Mouse (Mus musculus) layer of hippocampus, postnatal 14 days (tissue): ENCODE results near the gene Mob3c. TPM values are rescaled to one million over a fixed set of nuclear protein-coding genes. Genes with fewer than 3 reads are reported as not detected.

ENCODE experiments used
- DNase-seq, 2 experiments: peaks; one replicate each; pipeline ENCODE4 v3.0.0; 2021 to 2022; ENCODE audit warnings: low spot score in 2 of 2, mixed read lengths in 1 of 2
- total RNA-seq, 2 experiments: library from RNA; stranded (reverse); gene quantifications; 2 replicates each; pipeline ENCODE4 v1.2.3; 2021

Gene Mob3c
- total RNA-seq, 2 experiments from 2014 or later = 3.9 TPM

DNA sequence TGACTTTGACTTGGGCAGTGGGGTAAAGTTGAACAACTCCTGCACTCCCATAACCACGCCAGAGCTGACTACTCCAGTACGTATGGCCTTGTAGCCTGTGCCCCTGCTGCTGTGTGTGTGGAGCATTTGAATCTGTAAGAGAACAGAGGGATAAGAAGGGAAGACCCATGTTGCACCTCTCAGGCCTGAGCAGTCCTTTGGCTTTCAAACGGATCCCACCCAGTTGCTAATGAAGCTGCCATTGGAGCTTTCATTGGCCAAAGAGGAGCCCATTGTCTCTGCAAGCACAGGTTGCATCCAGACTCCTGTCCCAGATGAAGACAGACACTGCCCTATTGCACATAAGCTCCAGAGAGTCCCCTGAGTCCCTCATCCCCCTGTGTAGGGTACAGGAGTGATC lies 45.3 kb downstream of the Mob3c start:
- no peak for DNase-seq

- no peak for DNase-seq
These were observed 50.4 kb downstream of the Mob3c start for GRCm38 (mm10) chr4:115878216-115878678.

- DNase-seq = no peak
These were observed 50.9 kb downstream of the Mob3c start for GRCm38 (mm10) chr4:115878828-115879227.

- peak; percentile 19 to 57 for DNase-seq
These were observed 53.3 kb downstream of the Mob3c start for GRCm38 (mm10) chr4:115881183-115881582.

GRCm38 (mm10) chr4:115882195-115882594 lies 54.3 kb downstream of the Mob3c start:
- no peak for DNase-seq

- DNase-seq = no peak
These were observed 56.1 kb downstream of the Mob3c start, which contains the start of gene Kncn for GRCm38 (mm10) chr4:115884022-115884421. Gene Kncn (plus strand): TSS chr4:115884400.

Other genes starting within 250 kb of the Mob3c start
- gene Cyp4a32, start 227.1 kb upstream of the Mob3c start, total RNA-seq = not detected
- 1 to 10 TPM; 1.6 to 2.5 TPM for gene Cyp4b1, start 180.4 kb upstream of the Mob3c start, total RNA-seq
- 10 to 100 TPM; 44.8 to 46.6 TPM for gene Efcab14, start 90.3 kb upstream of the Mob3c start, total RNA-seq
- not detected for gene Tex38, start 47.1 kb upstream of the Mob3c start, total RNA-seq
- 10 to 100 TPM; 35.2 to 37.8 TPM for gene Atpaf1, start 43.3 kb upstream of the Mob3c start, total RNA-seq
- 10 to 100 TPM; 42.8 to 46.9 TPM for gene Mknk1, start 11.1 kb downstream of the Mob3c start, total RNA-seq
- under 1 TPM; 0.26 to 0.55 TPM for gene Kncn, start 56.3 kb downstream of the Mob3c start, total RNA-seq
- gene 6430628N08Rik, start 62.6 kb downstream of the Mob3c start, total RNA-seq = not detected
- gene Dmbx1, start 111.8 kb downstream of the Mob3c start, total RNA-seq = under 1 TPM; 0.14 to 0.21 TPM
- gene Faah, start 189.8 kb downstream of the Mob3c start, total RNA-seq = 100 to 1,000 TPM; 123 to 126 TPM
- 10 to 100 TPM in 1 of 2 experiments, 1 to 10 TPM in 1; 9.0 to 10.8 TPM for gene Nsun4, start 225.8 kb downstream of the Mob3c start, total RNA-seq
- 100 to 1,000 TPM; 428 to 464 TPM for gene Uqcrh, start 247.0 kb downstream of the Mob3c start, total RNA-seq
- 10 to 100 TPM; 46.9 to 49.4 TPM for gene Lrrc41, start 247.2 kb downstream of the Mob3c start, total RNA-seq